Mouse (Mus musculus) erythroblast, embryonic 14.5 days (primary cell): Measurements from ENCODE around the gene Gnai3.

Experiments used
- GATA1 ChIP-seq: IDR thresholded peaks from 2 replicates; pipeline ENCODE4 v1.6.1; 2012; ENCODE audit warnings: low read length, inconsistent platforms, mixed read lengths
- TAL1 ChIP-seq: IDR thresholded peaks from 3 replicates; pipeline ENCODE4 v1.6.1; 2012; ENCODE audit warnings: low read length, inconsistent platforms, mixed read lengths

DNA sequence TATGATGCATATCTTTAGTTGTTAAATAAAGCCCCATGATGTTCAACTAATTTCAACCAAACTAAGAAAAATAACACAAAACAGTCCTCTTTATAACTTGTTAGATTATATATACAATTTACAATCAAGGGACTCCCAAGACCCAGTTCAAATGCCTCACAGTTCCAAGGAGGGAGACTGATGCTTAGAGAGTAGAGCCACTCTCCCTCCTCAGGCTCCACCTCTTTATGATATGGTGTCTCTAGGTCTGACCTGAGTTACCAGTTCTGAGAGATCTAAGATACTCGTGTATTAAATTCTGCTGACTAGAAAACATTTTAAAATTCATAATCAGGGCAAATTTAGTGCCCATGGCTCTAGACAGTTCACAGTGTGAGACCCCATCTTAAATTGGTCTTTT is 6.8 kb downstream of the Gnai3 start:
- TF ChIP-seq TAL1 (no peak), GATA1 (no peak)
